Mouse (Mus musculus) bone marrow, adult 2 months (tissue): Measurements from ENCODE around the gene Gm45208. TPM values are rescaled to one million over a fixed set of nuclear protein-coding genes. Genes with fewer than 3 reads are reported as not detected.

Source experiments
- H3K27ac ChIP-seq: fragments of 200-500 bp; 2 replicates; pipeline ENCODE4 v1.5.1; 2012; ENCODE audit warnings: low read depth, mild to moderate bottlenecking, control low read depth, inconsistent platforms, low read length; ENCODE audit not compliant: control insufficient read depth, poor library complexity, insufficient read depth
- H3K4me1 ChIP-seq: fragments of 200-500 bp; 2 replicates; pipeline ENCODE4 v1.6.1; 2011; ENCODE audit warnings: low read length; ENCODE audit not compliant: control insufficient read depth, insufficient read depth
- H3K4me3 ChIP-seq: fragments of 200-500 bp; replicated peaks from 2 replicates; pipeline ENCODE3; 2011; ENCODE audit warnings: mild to moderate bottlenecking, low read depth, low read length, control low read depth; ENCODE audit not compliant: control insufficient read depth
- CTCF ChIP-seq: fragments of 200-500 bp; IDR thresholded peaks from 2 replicates; pipeline ENCODE4 v1.5.1; 2011; ENCODE audit warnings: low read length, control low read depth; ENCODE audit not compliant: control insufficient read depth, insufficient read depth
- POLR2A ChIP-seq: fragments of 200-500 bp; IDR thresholded peaks from 2 replicates; pipeline ENCODE4 v1.6.1; 2011; ENCODE audit warnings: low read depth, mild to moderate bottlenecking, control low read depth, low read length, borderline replicate concordance; ENCODE audit not compliant: control insufficient read depth
- WGBS: fragments of 180-500 bp; shearing (Covaris S2); methylation state at CpG from one replicate; pipeline ENCODE4 v1.1.7; 2018; 5-methylcytosine and 5-hydroxymethylcytosine counted together
- polyA plus RNA-seq: library from polyadenylated mRNA; stranded (reverse); fragments of >200 nt; gene quantifications from 2 replicates; pipeline ENCODE4 v1.2.4, GENCODE M21; 2011; ENCODE audit warnings: low replicate concordance; ENCODE audit not compliant: missing spikeins, insufficient read depth, insufficient read length

Gm45208 gene
- polyA plus RNA-seq, 1 experiment = not detected

DNA sequence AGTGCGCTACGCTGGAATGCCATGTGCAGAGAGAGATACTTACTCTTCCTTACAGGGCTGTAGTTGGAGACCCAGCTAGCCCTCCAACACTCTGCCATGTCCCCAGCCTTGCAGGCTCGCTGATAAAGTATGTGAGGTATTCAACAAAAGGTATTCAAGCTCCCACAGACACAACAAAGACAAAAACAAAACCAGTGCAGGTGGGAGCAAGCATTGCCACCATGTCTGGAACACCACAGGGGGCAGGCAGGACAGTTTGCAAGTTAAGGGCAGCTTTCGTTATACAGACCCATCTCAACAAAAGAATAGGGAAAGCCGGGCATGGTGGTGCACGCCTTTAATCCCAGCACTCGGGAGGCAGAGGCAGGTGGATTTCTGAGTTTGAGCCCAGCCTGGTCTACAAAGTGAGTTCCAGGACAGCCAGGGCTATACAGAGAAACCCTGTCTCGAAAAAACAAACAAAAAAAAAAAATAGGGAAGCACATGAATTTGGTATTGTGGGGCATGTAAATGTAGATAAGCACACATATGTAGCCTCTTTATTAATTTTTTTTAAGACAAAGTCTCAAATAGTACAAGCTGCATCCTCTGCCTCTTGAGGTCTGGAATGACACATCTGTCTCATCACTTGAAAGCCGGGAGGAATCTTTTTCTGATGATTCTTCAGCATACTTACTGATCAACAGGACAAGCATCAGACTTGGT, 53.6 kb downstream of the Gm45208 start:
- no peak overlapping the region for H3K4me3 ChIP-seq
- H3K4me1 ChIP-seq = no peaks in the 10 kb centered on the region; the same call in 1 of the 2 replicates
- H3K27ac ChIP-seq = no peak overlapping the region
- WGBS = 76% methylated on average over 9 of the region's 9 CpGs
- TF ChIP-seq CTCF = no peak
- TF ChIP-seq POLR2A = no peak

DNA sequence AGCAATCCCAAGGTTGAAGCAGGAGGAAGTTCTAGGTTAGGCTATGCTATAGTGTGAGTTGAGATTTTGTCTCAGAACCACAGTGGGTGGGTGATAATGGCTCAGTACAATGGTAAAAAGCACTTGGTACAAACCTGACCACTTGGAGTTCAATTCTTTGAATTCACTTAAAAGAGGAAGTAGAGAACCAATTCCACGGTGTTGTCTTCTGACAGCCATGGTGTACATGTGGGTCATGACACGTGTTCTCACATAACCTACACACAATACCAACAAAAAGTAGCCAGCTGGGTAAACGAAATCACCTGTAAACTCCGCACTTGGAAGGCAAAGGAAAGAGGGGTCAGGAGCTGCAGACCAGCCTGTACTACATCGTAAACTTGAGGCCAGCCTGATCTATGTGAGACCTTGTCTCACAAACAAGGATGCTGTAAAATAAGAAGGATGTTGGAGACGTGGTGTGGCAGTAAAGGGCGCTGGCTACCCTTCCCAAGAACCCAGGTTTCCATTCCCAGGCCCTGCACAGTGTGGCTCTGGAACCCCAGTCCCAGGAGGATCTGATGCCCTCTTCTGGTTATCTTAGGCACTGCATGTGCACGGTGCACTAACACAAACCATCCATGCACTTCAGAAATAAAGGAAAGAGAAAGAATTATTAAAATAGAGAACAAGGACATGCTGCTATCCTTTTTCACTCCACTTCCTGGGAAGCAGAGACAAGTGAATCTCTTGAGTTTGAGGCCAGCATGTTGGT, 54.5 kb downstream of the Gm45208 start:
- TF ChIP-seq CTCF (peak; percentile 58), POLR2A (no peak)
- 33% methylated on average over 8 of the region's 8 CpGs for WGBS
- Histone ChIP-seq H3K27ac (no peak overlapping the region), H3K4me3 (no peak overlapping the region), H3K4me1 (no peaks in the 10 kb centered on the region; the same call in 1 of the 2 replicates)

DNA sequence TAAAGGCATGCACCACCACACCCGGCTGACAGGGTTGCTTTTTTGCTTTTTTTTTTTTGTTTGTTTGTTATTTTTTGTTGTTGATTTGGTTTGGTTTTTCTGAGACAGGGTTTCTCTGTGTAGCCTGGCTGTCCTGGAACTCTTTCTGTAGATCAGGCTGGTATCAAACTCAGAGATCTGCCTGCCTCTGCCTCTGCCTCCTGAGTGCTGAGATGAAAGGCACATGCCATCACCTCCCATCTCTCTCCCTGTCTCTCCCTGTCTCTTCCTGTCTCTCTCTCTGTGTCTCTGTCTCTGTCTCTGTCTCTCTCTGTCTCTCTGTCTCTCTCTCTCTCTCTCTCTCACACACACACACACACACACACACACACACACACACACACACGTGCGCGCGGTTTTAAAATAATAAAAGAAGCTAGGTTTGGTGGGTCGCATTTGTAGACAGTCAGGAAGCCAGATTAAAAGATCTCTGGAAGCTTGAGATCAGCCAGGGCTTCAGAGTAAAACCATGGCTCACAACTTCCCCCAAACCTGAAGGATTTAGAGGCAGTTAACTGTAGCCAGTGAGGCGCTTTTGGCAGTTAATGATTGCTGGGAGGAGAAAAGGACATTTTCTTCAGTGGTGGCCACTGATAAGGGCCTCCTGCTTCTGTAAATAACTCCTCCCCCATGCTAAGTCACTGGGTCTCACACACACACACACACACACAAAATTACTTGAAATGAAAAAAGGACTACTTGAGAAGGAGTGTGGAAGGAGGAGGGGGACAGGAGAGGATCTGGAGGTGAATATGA, 56.6 kb downstream of the Gm45208 start:
- Histone ChIP-seq H3K4me3 (no peak overlapping the region), H3K27ac (peak overlapping the region; percentile 85), H3K4me1 (no peaks in the 10 kb centered on the region; the same call in 1 of the 2 replicates)
- TF ChIP-seq POLR2A (no peak), CTCF (no peak)
- WGBS = 40% methylated on average over 7 of the region's 7 CpGs

DNA sequence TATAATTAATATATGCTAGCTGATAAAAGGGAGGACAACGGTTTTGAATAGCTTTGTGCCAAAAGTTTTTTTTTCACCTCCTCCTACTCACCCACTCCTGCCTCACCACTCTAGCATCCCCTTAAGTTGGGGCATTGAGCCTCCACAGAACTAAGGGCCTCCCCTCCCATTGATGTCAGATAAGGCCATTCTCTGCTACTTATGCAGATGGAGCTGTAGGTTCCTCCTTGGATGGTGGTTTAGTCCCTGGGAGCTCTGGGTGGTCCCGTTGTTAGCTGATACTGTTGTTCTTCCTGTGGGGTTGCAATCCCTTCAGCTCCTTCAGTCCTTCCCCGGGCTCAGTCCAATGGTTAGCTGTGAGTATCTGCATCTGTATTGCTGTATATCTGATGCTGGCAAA, 57.2 kb downstream of the Gm45208 start:
- Histone ChIP-seq H3K27ac (peak overlapping the region; percentile 50), H3K4me3 (no peak overlapping the region), H3K4me1 (no peaks in the 10 kb centered on the region; the same call in 1 of the 2 replicates)
- 32% methylated on average over 3 of the region's 3 CpGs for WGBS
- no peak for TF ChIP-seq CTCF
- no peak for TF ChIP-seq POLR2A

Other genes starting within 250 kb of the Gm45208 start
- 1.2 TPM in 1 of 2 replicates, not detected in the other for gene Foxp3, start 148.6 kb upstream of the Gm45208 start, polyA plus RNA-seq
- gene Ppp1r3f, start 148.0 kb upstream of the Gm45208 start, polyA plus RNA-seq = 0.43 TPM in 1 of 2 replicates, not detected in the other
- 28.7 and 37.0 TPM in 2 replicates for gene Ccdc22, start 116.7 kb upstream of the Gm45208 start, polyA plus RNA-seq
- 0.22 and 0.32 TPM in 2 replicates for gene Cacna1f, start 115.2 kb upstream of the Gm45208 start, polyA plus RNA-seq
- 0.50 and 1.9 TPM in 2 replicates for gene Syp, start 83.8 kb upstream of the Gm45208 start, polyA plus RNA-seq
- gene Prickle3, start 65.0 kb upstream of the Gm45208 start, polyA plus RNA-seq = 10.7 and 22.4 TPM in 2 replicates
- gene Plp2, start 50.9 kb upstream of the Gm45208 start, polyA plus RNA-seq = 5.3 and 33.2 TPM in 2 replicates
- gene Magix, start 41.0 kb upstream of the Gm45208 start, polyA plus RNA-seq = not detected in 2 replicates
- 17.6 and 19.1 TPM in 2 replicates for gene Gpkow, start 25.1 kb upstream of the Gm45208 start, polyA plus RNA-seq
- gene Wdr45, start 7.9 kb upstream of the Gm45208 start, polyA plus RNA-seq = 54.7 and 91.1 TPM in 2 replicates
- gene Praf2, start 6.2 kb downstream of the Gm45208 start, polyA plus RNA-seq = 3.9 and 9.5 TPM in 2 replicates
- gene Ccdc120, start 28.7 kb downstream of the Gm45208 start, polyA plus RNA-seq = 0.36 and 1.4 TPM in 2 replicates
- 15.5 and 22.3 TPM in 2 replicates for gene Tfe3, start 40.3 kb downstream of the Gm45208 start, polyA plus RNA-seq
- 95.0 and 184 TPM in 2 replicates for gene Gripap1, start 67.5 kb downstream of the Gm45208 start, polyA plus RNA-seq
- gene Kcnd1, start 100.0 kb downstream of the Gm45208 start, polyA plus RNA-seq = 2.2 and 4.8 TPM in 2 replicates
- 124 and 222 TPM in 2 replicates for gene Otud5, start 119.1 kb downstream of the Gm45208 start, polyA plus RNA-seq
- gene Pim2, start 156.0 kb downstream of the Gm45208 start, polyA plus RNA-seq = 20.0 and 26.2 TPM in 2 replicates
- gene Slc35a2, start 161.8 kb downstream of the Gm45208 start, polyA plus RNA-seq = 21.0 and 37.1 TPM in 2 replicates
- 40.9 and 45.1 TPM in 2 replicates for gene Pqbp1, start 177.0 kb downstream of the Gm45208 start, polyA plus RNA-seq
- 9.2 and 17.8 TPM in 2 replicates for gene Timm17b, start 177.1 kb downstream of the Gm45208 start, polyA plus RNA-seq
- not detected in 2 replicates for gene Gm10491, start 185.6 kb downstream of the Gm45208 start, polyA plus RNA-seq
- not detected in 2 replicates for gene Gm10490, start 187.3 kb downstream of the Gm45208 start, polyA plus RNA-seq
- gene Pcsk1n, start 197.6 kb downstream of the Gm45208 start, polyA plus RNA-seq = not detected in 2 replicates
- gene Eras, start 206.4 kb downstream of the Gm45208 start, polyA plus RNA-seq = 10.9 TPM in 1 of 2 replicates, not detected in the other
- gene Hdac6, start 225.6 kb downstream of the Gm45208 start, polyA plus RNA-seq = 8.3 and 17.0 TPM in 2 replicates